Mouse (Mus musculus): ENCODE measurements around the gene Jarid2. TPM values are rescaled to one million over a fixed set of nuclear protein-coding genes. Genes with fewer than 3 reads are reported as not detected.
A peak's percentile ranks its signal among the peaks of the same experiment; 100 is the strongest.

Jarid2 gene
- polyA plus RNA-seq, 1 experiment from 2014 or later: 22.5 TPM

- ATAC-seq (replicated peaks; ENCODE audit: low FRiP score, low read depth): no peak
- Histone ChIP-seq H3K36me3 (ENCODE audit: insufficient read depth, low read length) (no peaks in the 10 kb centered on the region), H3K4me2 (ENCODE audit: low read length) (no peak overlapping the region), H3K4me1 (replicated peaks; ENCODE audit: insufficient read depth, low read length) (peaks cover 7% of the 10 kb centered on the region; the same call in 1 of the 2 replicates), H3K4me3 (replicated peaks; ENCODE audit: low read depth, low read length) (no peak overlapping the region), H3K27ac (no peak overlapping the region), H3K9ac (ENCODE audit: low read depth, low read length) (no peak overlapping the region), H3K27me3 (ENCODE audit: insufficient read depth, low read length) (no peaks in the 10 kb centered on the region), H3K9me3 (replicated peaks; ENCODE audit: low read length) (no peaks in the 10 kb centered on the region)
- WGBS: 80% methylated on average over 1 of the region's 1 CpGs
- DNase-seq (ENCODE audit: low spot score): no peak
- no peak for TF ChIP-seq CTCF (IDR thresholded peaks at IDR 0.05; ENCODE audit: low read depth)
Measured at GRCm38 (mm10) chr13:44784551-44784950, 55.3 kb downstream of the Jarid2 start.

GRCm38 (mm10) chr13:44786291-44786690 is 57.0 kb downstream of the Jarid2 start:
- Histone ChIP-seq H3K4me2 (ENCODE audit: low read length) (no peak overlapping the region), H3K27me3 (ENCODE audit: insufficient read depth, low read length) (no peaks in the 10 kb centered on the region), H3K36me3 (ENCODE audit: insufficient read depth, low read length) (no peaks in the 10 kb centered on the region), H3K4me1 (replicated peaks; ENCODE audit: insufficient read depth, low read length) (peaks cover 5% of the 10 kb centered on the region; the same call in 1 of the 2 replicates), H3K9me3 (replicated peaks; ENCODE audit: low read length) (no peaks in the 10 kb centered on the region), H3K4me3 (replicated peaks; ENCODE audit: low read depth, low read length) (no peak overlapping the region), H3K27ac (0 out of 2 replicates have a peak overlapping the region, but pooled peaks have one; percentile 6), H3K9ac (ENCODE audit: low read depth, low read length) (no peak overlapping the region)
- ATAC-seq (replicated peaks; ENCODE audit: low FRiP score, low read depth) (no peak), DNase-seq (ENCODE audit: low spot score) (peak; percentile 90)
- 23% methylated on average over 4 of the region's 4 CpGs for WGBS
- TF ChIP-seq CTCF (IDR thresholded peaks at IDR 0.05; ENCODE audit: low read depth): peak; percentile 80

- H3K27ac ChIP-seq: no peak overlapping the region
- H3K4me2 ChIP-seq (ENCODE audit: low read length): no peak overlapping the region
- peaks cover 5% of the 10 kb centered on the region for H3K4me1 ChIP-seq (replicated peaks; ENCODE audit: insufficient read depth, low read length)
- no peak for ATAC-seq (replicated peaks; ENCODE audit: low FRiP score, low read depth)
- no peak overlapping the region for H3K4me3 ChIP-seq (replicated peaks; ENCODE audit: low read depth, low read length)
- no peak for DNase-seq (ENCODE audit: low spot score)
- no peaks in the 10 kb centered on the region for H3K27me3 ChIP-seq (ENCODE audit: insufficient read depth, low read length)
- H3K9ac ChIP-seq (ENCODE audit: low read depth, low read length): no peak overlapping the region
- no peak for TF ChIP-seq CTCF (IDR thresholded peaks at IDR 0.05; ENCODE audit: low read depth)
- WGBS: 72% methylated on average over 9 of the region's 9 CpGs
- no peaks in the 10 kb centered on the region for H3K36me3 ChIP-seq (ENCODE audit: insufficient read depth, low read length)
- H3K9me3 ChIP-seq (replicated peaks; ENCODE audit: low read length): no peaks in the 10 kb centered on the region
Measured at GRCm38 (mm10) chr13:44788352-44789125, 59.3 kb downstream of the Jarid2 start.

- Histone ChIP-seq H3K27ac (no peak overlapping the region), H3K4me3 (replicated peaks; ENCODE audit: low read depth, low read length) (no peak overlapping the region), H3K36me3 (ENCODE audit: insufficient read depth, low read length) (no peaks in the 10 kb centered on the region), H3K9ac (ENCODE audit: low read depth, low read length) (no peak overlapping the region), H3K4me2 (ENCODE audit: low read length) (no peak overlapping the region), H3K9me3 (replicated peaks; ENCODE audit: low read length) (no peaks in the 10 kb centered on the region), H3K27me3 (ENCODE audit: insufficient read depth, low read length) (no peaks in the 10 kb centered on the region), H3K4me1 (replicated peaks; ENCODE audit: insufficient read depth, low read length) (peaks cover 5% of the 10 kb centered on the region)
- no peak for TF ChIP-seq CTCF (IDR thresholded peaks at IDR 0.05; ENCODE audit: low read depth)
- 55% methylated on average over 2 of the region's 2 CpGs for WGBS
- no peak for ATAC-seq (replicated peaks; ENCODE audit: low FRiP score, low read depth)
- DNase-seq (ENCODE audit: low spot score): no peak
Measured at GRCm38 (mm10) chr13:44789982-44790381, 60.7 kb downstream of the Jarid2 start.

- ATAC-seq (replicated peaks; ENCODE audit: low FRiP score, low read depth): no peak
- 71% methylated on average over 3 of the region's 3 CpGs for WGBS
Measured at GRCm38 (mm10) chr13:44792361-44792892, 63.2 kb downstream of the Jarid2 start.

GRCm38 (mm10) chr13:44795891-44796290 is 66.6 kb downstream of the Jarid2 start:
- Histone ChIP-seq H3K36me3 (ENCODE audit: insufficient read depth, low read length) (no peaks in the 10 kb centered on the region), H3K4me2 (ENCODE audit: low read length) (no peak overlapping the region), H3K9ac (ENCODE audit: low read depth, low read length) (no peak overlapping the region), H3K4me3 (replicated peaks; ENCODE audit: low read depth, low read length) (no peak overlapping the region), H3K27me3 (ENCODE audit: insufficient read depth, low read length) (no peaks in the 10 kb centered on the region), H3K4me1 (replicated peaks; ENCODE audit: insufficient read depth, low read length) (no peaks in the 10 kb centered on the region; the same call in 1 of the 2 replicates), H3K9me3 (replicated peaks; ENCODE audit: low read length) (no peaks in the 10 kb centered on the region), H3K27ac (no peak overlapping the region)
- DNase-seq (ENCODE audit: low spot score) (no peak), ATAC-seq (replicated peaks; ENCODE audit: low FRiP score, low read depth) (no peak)
- TF ChIP-seq CTCF (IDR thresholded peaks at IDR 0.05; ENCODE audit: low read depth): no peak
- 37% methylated on average over 3 of the region's 3 CpGs for WGBS

More at GRCm38 (mm10) chr13:44792361-44792892, 63.2 kb downstream of the Jarid2 start:
- no peak for DNase-seq (ENCODE audit: low spot score)
- Histone ChIP-seq H3K4me2 (ENCODE audit: low read length) (no peak overlapping the region), H3K27me3 (ENCODE audit: insufficient read depth, low read length) (no peaks in the 10 kb centered on the region), H3K36me3 (ENCODE audit: insufficient read depth, low read length) (no peaks in the 10 kb centered on the region), H3K4me1 (replicated peaks; ENCODE audit: insufficient read depth, low read length) (no peaks in the 10 kb centered on the region; the same call in 1 of the 2 replicates), H3K9ac (ENCODE audit: low read depth, low read length) (no peak overlapping the region), H3K4me3 (replicated peaks; ENCODE audit: low read depth, low read length) (no peak overlapping the region), H3K9me3 (replicated peaks; ENCODE audit: low read length) (no peaks in the 10 kb centered on the region), H3K27ac (no peak overlapping the region)
- no peak for TF ChIP-seq CTCF (IDR thresholded peaks at IDR 0.05; ENCODE audit: low read depth)

Measured in kidney, postnatal 0 days (tissue).